Mouse (Mus musculus) adrenal gland, postnatal 14 days (tissue): Measurements from ENCODE around the gene Topaz1. TPM values are rescaled to one million over a fixed set of nuclear protein-coding genes. Genes with fewer than 3 reads are reported as not detected.
"Not testable (repeated sequence)": the region's sequence is repeated elsewhere in the genome, so short reads cannot be mapped to it uniquely, and the experiment has no call there.

Source experiments
- DNase-seq: peaks from one replicate; pipeline ENCODE4 v3.0.0; 2021; ENCODE audit warnings: mixed read lengths
- total RNA-seq: library from RNA; stranded (reverse); gene quantifications from 2 replicates; pipeline ENCODE4 v1.2.3, GENCODE M21; 2021

Gene Topaz1
- total RNA-seq, 1 experiment from 2014 or later, result not detected

GRCm38 (mm10) chr9:122812386-122812785 is 65.2 kb downstream of the Topaz1 start:
- DNase-seq, result no peak

GRCm38 (mm10) chr9:122814775-122815174 is 67.6 kb downstream of the Topaz1 start:
- DNase-seq, result no peak

- no peak for DNase-seq
Measured at GRCm38 (mm10) chr9:122815239-122815851, 68.2 kb downstream of the Topaz1 start.

GRCm38 (mm10) chr9:122823374-122824017 is 76.3 kb downstream of the Topaz1 start:
- no peak for DNase-seq

GRCm38 (mm10) chr9:122826743-122827142 is 79.6 kb downstream of the Topaz1 start:
- no peak for DNase-seq

GRCm38 (mm10) chr9:122829826-122830380 is 82.8 kb downstream of the Topaz1 start:
- peak; percentile 43 for DNase-seq

- no peak for DNase-seq
Measured at GRCm38 (mm10) chr9:122836126-122836525, 89.0 kb downstream of the Topaz1 start.

GRCm38 (mm10) chr9:122836790-122837189 is 89.6 kb downstream of the Topaz1 start:
- peak; percentile 64 for DNase-seq

GRCm38 (mm10) chr9:122837216-122837615 is 90.1 kb downstream of the Topaz1 start:
- no peak for DNase-seq

GRCm38 (mm10) chr9:122837680-122838079 is 90.5 kb downstream of the Topaz1 start:
- DNase-seq, result peak; percentile 82

GRCm38 (mm10) chr9:122843760-122844159 is 96.6 kb downstream of the Topaz1 start, which contains the start of gene Gm35549:
Gene Gm35549, minus strand, starts transcription at chr9:122844035.
- DNase-seq, result no peak

GRCm38 (mm10) chr9:122845621-122846020 is 98.5 kb downstream of the Topaz1 start:
- DNase-seq, result no peak

- no peak for DNase-seq
Measured at GRCm38 (mm10) chr9:122846156-122846555, 99.0 kb downstream of the Topaz1 start.

GRCm38 (mm10) chr9:122847811-122848311 is 100.7 kb downstream of the Topaz1 start:
- not testable (repeated sequence) for DNase-seq

Other genes starting within 250 kb of the Topaz1 start
- 16.7 and 17.7 TPM in 2 replicates for gene Tcaim, start 58.2 kb downstream of the Topaz1 start, total RNA-seq
- gene Gm35549, start 96.7 kb downstream of the Topaz1 start, total RNA-seq, result not detected in 2 replicates
- gene Zfp445, start 118.7 kb downstream of the Topaz1 start, total RNA-seq, result 100 and 106 TPM in 2 replicates
- 9.3 and 11.5 TPM in 2 replicates for gene Zkscan7, start 138.3 kb downstream of the Topaz1 start, total RNA-seq
- 4.1 and 5.7 TPM in 2 replicates for gene Zfp105, start 175.7 kb downstream of the Topaz1 start, total RNA-seq
- 21.9 and 22.4 TPM in 2 replicates for gene 1110059G10Rik, start 203.7 kb downstream of the Topaz1 start, total RNA-seq
- 10.8 and 12.2 TPM in 2 replicates for gene Kif15, start 203.7 kb downstream of the Topaz1 start, total RNA-seq